Mouse (Mus musculus) liver, postnatal 0 days (tissue): ENCODE results near the gene Wrap73.

Source experiments
- CTCF ChIP-seq: sonication (generic); IDR thresholded peaks from 2 replicates; pipeline ENCODE4 v1.5.1; 2016; ENCODE audit warnings: antibody characterized with exemption, low read depth
- EP300 ChIP-seq: IDR thresholded peaks from 2 replicates; pipeline ENCODE4 v1.6.1; 2016; ENCODE audit warnings: antibody characterized with exemption, low read depth, mild to moderate bottlenecking

DNA sequence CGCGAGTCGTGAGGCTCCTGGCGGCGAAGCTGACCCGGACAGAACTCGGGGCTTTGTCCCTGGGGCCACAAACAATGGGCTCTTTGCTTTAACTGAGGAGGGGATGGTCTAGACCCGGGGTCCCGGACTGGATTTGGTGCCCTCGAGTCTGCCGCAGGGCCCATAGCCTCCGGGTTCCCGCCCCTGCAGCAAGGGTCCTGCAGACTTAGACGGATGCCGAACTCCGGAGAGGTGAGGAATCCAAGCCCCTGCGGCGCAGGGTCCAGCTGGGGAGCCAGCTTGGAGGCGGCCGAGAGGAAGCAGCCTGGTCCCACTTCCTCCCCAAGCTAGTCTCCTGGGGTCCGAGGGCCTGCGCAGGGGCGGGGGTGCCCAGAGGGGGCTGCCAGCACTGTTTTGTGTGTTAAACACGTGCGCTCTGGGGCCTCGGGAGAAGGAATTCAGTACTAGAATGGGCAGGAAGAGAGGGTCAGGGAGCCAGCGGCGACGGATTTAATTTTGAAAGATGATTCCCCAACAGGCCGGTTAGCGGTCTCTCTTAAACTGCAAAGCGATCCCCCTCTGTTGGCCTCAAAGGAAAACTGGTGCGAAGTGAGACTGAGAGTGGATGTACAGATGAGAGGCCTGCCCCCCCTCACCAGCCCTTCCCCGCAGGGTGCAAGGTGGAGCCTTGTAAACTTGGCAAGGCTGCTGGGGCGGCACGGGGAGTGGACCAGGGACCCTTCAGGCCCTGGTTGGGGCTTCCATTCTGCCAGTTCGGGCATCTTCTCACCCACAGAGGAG lies 29.2 kb downstream of the Wrap73 start:
- no peak for TF ChIP-seq CTCF
- no peak for TF ChIP-seq EP300
